Mouse (Mus musculus): ENCODE results near the gene Cntnap5c. TPM values are rescaled to one million over a fixed set of nuclear protein-coding genes. Genes with fewer than 3 reads are reported as not detected.
"Not testable (repeated sequence)": the region's sequence is repeated elsewhere in the genome, so short reads cannot be mapped to it uniquely, and the experiment has no call there.

The Cntnap5c gene
- polyA plus RNA-seq, 1 experiment: 1.2 TPM

DNA sequence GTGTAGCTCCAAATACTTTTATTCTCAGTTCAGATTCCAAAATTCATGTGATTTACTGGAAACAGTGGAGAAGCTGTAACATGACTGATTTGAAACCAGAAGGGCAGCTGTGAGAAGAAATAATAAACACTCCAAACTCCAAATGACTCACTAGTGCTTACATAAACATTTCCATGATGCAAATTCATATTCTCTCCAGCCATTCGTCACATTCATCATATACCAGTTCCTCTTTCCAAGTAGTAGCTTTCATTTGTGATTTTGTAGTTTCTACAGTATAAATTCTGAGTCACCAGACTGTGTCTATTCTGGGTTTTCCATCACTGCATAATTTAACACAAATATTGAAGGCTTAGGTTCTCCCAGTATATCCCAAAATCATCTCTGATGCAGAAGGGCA is 31.8 kb downstream of the Cntnap5c start:
- Histone ChIP-seq H3K4me1 (ENCODE audit: control insufficient read depth, insufficient read depth, low read length) (no peaks in the 10 kb centered on the region; the same call in 1 of the 2 replicates), H3K27ac (ENCODE audit: insufficient read depth, low read length) (no peak overlapping the region), H3K4me3 (ENCODE audit: insufficient read depth, low read length) (no peak overlapping the region)
- TF ChIP-seq POLR2A (IDR thresholded peaks at IDR 0.05; ENCODE audit: extremely low read depth, insufficient read depth, low read length) (no peak), CTCF (IDR thresholded peaks at IDR 0.05; ENCODE audit: extremely low read depth, insufficient read depth, low read length) (no peak)

DNA sequence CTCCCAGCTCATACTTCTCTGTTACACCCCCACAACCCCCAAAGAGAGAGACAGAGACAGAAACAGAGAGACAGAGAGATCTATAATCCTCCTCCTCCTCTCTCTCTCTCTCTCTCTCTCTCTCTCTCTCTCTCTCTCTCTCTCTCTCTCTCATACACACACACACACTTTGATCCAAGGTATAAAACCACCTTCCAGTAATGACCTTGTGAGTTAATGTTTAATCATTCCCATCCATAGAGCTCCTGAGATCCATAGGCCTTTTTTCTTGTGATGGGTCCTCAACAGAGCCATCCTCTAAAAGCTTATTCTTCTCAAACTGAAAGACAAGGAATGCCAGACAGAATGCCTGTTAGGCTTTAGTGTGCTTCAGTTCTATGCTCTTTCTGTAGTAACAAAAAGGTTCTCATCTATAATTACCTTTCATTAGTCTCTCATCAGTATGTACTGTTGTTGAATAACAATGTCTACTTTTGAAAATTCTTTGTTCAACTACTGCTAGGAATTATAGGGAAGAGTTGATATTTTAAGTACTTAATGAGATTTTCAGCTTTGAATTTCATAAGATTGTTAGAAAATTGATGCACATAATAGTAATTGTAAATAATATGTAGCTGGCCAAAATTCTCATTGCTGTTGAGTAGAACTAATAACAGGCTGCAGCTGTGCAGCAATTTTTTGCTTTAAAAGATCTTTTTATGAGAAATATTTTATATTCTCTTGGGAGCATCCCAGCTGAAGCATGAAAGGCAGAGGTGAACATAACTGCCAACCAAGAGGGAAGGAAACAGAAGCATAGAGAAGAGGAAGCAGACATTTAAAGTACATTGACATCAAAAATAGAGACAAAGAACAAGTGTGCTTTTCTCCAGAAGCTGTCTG is 68.0 kb downstream of the Cntnap5c start:
- H3K4me3 ChIP-seq (ENCODE audit: insufficient read depth, low read length): no peak overlapping the region
- no peaks in the 10 kb centered on the region for H3K4me1 ChIP-seq (ENCODE audit: control insufficient read depth, insufficient read depth, low read length)
- TF ChIP-seq CTCF (IDR thresholded peaks at IDR 0.05; ENCODE audit: extremely low read depth, insufficient read depth, low read length): no peak
- TF ChIP-seq POLR2A (IDR thresholded peaks at IDR 0.05; ENCODE audit: extremely low read depth, insufficient read depth, low read length): no peak
- no peak overlapping the region for H3K27ac ChIP-seq (ENCODE audit: insufficient read depth, low read length)

DNA sequence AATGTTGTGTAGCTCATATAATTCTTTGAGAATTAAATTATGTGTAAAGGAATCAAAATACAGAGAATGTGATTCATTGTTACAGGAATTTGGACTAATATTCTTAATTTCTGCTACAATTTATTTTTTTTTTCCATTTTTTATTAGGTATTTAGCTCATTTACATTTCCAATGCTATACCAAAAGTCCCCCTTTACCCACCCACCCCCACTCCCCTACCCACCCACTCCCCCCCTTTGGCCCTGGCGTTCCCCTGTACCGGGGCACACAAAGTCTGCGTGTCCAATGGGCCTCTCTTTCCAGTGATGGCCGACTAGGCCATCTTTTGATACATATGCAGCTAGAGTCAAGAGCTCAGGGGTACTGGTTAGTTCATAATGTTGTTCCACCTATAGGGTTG is 86.4 kb downstream of the Cntnap5c start:
- H3K27ac ChIP-seq (ENCODE audit: insufficient read depth, low read length); H3K4me1 ChIP-seq (ENCODE audit: control insufficient read depth, insufficient read depth, low read length); H3K4me3 ChIP-seq (ENCODE audit: insufficient read depth, low read length): not testable (repeated sequence)

DNA sequence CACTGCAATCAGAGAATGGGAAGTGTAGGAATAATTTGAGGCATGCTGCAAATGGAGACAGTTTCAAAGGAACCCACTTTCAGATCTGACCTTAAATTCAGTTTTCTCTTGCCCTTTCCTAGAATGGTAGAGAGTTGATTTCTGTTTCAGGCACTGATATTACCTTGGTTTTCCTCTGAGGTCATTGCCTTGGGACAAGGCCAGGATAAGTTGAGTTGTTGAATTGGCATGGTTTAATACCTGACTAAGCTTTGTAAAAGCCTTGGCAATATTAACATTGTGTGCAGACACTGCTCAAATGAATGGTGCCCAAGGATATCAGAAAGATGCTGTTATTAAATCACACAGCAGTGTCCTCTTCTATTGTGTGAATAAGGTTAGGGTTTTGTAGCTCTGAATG is 96.6 kb downstream of the Cntnap5c start:
- no peak overlapping the region for H3K4me3 ChIP-seq (ENCODE audit: insufficient read depth, low read length)
- H3K4me1 ChIP-seq (ENCODE audit: control insufficient read depth, insufficient read depth, low read length): no peaks in the 10 kb centered on the region
- no peak overlapping the region for H3K27ac ChIP-seq (ENCODE audit: insufficient read depth, low read length)
- TF ChIP-seq CTCF (IDR thresholded peaks at IDR 0.05; ENCODE audit: extremely low read depth, insufficient read depth, low read length): no peak
- no peak for TF ChIP-seq POLR2A (IDR thresholded peaks at IDR 0.05; ENCODE audit: extremely low read depth, insufficient read depth, low read length)

DNA sequence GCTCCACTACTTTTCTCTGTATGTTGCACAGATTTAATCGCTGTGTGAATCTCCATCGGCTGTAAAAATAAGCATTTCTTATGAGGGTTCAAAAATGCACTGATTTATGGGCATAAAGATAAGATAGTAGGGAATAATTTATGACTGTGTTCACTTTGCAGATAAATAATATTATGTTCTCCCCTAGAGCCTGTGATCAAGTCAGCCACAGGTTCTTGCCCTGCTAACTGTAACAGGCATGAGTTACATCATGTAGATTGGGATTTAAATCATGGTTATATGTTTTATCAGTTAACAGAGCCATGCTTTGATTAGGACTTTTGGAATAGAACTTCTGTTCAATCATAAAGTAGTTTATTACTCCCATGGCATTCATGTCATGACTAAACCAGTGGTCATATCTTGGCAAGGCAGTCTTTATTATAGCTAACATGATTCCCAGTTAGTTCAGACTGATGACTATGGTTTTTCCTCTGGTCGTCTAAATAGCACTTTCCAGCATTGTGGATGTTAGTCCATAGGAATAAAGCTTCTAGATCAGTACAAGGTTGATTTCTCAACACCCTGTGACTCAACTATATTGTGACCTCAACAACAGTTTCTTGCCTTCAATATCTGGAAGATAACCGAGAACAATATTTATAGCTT is 118.5 kb downstream of the Cntnap5c start:
- Histone ChIP-seq H3K4me1 (ENCODE audit: control insufficient read depth, insufficient read depth, low read length) (no peaks in the 10 kb centered on the region), H3K4me3 (ENCODE audit: insufficient read depth, low read length) (no peak overlapping the region), H3K27ac (ENCODE audit: insufficient read depth, low read length) (no peak overlapping the region)
- no peak for TF ChIP-seq POLR2A (IDR thresholded peaks at IDR 0.05; ENCODE audit: extremely low read depth, insufficient read depth, low read length)
- no peak for TF ChIP-seq CTCF (IDR thresholded peaks at IDR 0.05; ENCODE audit: extremely low read depth, insufficient read depth, low read length)

DNA sequence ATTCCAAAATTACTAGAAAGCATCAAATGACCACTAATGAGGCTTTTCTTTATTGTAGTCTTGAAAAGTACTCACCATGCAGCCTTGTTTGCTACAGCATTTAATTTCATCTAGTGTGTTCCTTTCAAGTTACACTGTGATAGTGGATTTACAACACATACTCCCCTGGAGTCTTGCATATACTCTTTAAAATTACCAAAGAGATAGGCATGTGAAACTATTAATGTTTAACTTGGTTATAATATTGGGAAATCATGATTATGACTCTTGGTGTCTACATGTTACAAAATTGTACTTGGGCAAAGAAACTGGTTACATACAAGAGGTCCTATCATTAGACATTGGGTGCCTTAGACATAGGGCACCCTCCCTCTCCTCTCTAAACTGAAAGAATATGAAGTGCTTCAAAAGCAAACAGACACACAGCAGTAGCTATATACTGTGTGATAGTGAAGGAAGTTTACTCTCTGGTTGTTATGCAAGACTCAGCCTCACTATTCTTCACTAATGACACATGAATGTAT is 142.5 kb downstream of the Cntnap5c start:
- no peaks in the 10 kb centered on the region for H3K4me1 ChIP-seq (ENCODE audit: control insufficient read depth, insufficient read depth, low read length)
- H3K27ac ChIP-seq (ENCODE audit: insufficient read depth, low read length): no peak overlapping the region
- H3K4me3 ChIP-seq (ENCODE audit: insufficient read depth, low read length): no peak overlapping the region
- TF ChIP-seq CTCF (IDR thresholded peaks at IDR 0.05; ENCODE audit: extremely low read depth, insufficient read depth, low read length): no peak
- no peak for TF ChIP-seq POLR2A (IDR thresholded peaks at IDR 0.05; ENCODE audit: extremely low read depth, insufficient read depth, low read length)

DNA sequence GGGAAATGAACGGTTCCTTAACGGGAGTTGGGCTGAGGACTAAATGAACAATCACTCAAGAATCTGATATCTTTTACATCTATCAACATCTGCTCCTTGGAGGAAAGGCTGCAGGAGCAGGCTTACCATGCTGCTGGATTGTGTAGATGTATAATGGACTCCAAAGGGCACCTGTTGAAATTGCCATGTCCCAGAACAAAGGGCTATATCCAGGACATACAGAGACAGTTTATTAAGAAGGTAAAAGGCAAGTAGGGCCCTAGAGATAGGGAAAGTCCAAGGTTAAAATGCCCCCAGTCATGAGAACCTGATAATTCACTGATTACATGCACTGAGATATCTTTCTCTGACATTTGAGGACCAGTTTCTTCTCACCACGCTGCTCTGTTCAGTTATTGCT is 214.9 kb downstream of the Cntnap5c start:
- Histone ChIP-seq H3K27ac (ENCODE audit: insufficient read depth, low read length) (no peak overlapping the region), H3K4me1 (ENCODE audit: control insufficient read depth, insufficient read depth, low read length) (no peaks in the 10 kb centered on the region), H3K4me3 (ENCODE audit: insufficient read depth, low read length) (no peak overlapping the region)
- no peak for TF ChIP-seq CTCF (IDR thresholded peaks at IDR 0.05; ENCODE audit: extremely low read depth, insufficient read depth, low read length)
- TF ChIP-seq POLR2A (IDR thresholded peaks at IDR 0.05; ENCODE audit: extremely low read depth, insufficient read depth, low read length): no peak

DNA sequence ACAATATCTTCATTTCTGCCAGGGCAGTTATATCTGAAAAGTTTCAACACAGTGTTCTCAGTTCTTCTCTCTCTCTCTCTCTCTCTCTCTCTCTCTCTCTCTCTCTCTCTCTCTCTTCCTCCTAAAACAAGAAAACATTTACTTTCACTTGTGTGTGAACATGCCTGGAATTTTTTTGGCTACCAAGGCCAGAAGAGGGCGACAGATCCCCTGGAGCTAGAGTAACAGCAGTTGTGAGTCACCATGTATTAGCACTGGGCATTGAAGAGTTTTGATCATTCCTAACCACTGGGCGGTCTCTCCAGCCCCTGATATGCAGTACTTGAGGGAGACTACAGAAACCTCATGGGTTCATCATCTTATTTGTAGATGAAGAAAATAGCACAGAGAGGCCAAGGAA is 219.1 kb downstream of the Cntnap5c start:
- TF ChIP-seq CTCF (IDR thresholded peaks at IDR 0.05; ENCODE audit: extremely low read depth, insufficient read depth, low read length): peak; percentile 48; the same call in 1 of the 2 replicates
- no peak for TF ChIP-seq POLR2A (IDR thresholded peaks at IDR 0.05; ENCODE audit: extremely low read depth, insufficient read depth, low read length)
- no peak overlapping the region for H3K4me3 ChIP-seq (ENCODE audit: insufficient read depth, low read length)
- no peaks in the 10 kb centered on the region for H3K4me1 ChIP-seq (ENCODE audit: control insufficient read depth, insufficient read depth, low read length)
- no peak overlapping the region for H3K27ac ChIP-seq (ENCODE audit: insufficient read depth, low read length)

DNA sequence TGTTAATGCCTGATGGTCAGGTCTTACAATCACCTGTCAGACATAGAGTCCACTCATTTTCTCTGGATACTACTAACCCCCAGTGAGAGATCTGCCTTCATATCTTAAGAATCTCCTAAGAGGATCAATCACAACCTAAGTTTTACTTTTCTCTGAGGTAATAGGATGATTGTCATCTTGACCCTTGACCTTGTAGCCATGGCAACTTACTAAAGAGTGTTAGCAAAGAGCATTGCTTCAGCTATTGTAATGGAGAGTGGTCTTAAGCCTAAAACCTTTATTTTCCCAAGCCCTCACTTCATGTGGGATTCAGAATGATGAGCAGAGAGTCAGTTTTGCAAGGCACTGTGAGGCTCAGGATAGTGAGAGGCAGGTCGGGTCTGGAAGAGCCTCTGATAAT is 227.1 kb downstream of the Cntnap5c start:
- H3K4me1 ChIP-seq (ENCODE audit: control insufficient read depth, insufficient read depth, low read length): no peaks in the 10 kb centered on the region
- H3K4me3 ChIP-seq (ENCODE audit: insufficient read depth, low read length): no peak overlapping the region
- no peak overlapping the region for H3K27ac ChIP-seq (ENCODE audit: insufficient read depth, low read length)
- TF ChIP-seq CTCF (IDR thresholded peaks at IDR 0.05; ENCODE audit: extremely low read depth, insufficient read depth, low read length): no peak
- TF ChIP-seq POLR2A (IDR thresholded peaks at IDR 0.05; ENCODE audit: extremely low read depth, insufficient read depth, low read length): no peak

DNA sequence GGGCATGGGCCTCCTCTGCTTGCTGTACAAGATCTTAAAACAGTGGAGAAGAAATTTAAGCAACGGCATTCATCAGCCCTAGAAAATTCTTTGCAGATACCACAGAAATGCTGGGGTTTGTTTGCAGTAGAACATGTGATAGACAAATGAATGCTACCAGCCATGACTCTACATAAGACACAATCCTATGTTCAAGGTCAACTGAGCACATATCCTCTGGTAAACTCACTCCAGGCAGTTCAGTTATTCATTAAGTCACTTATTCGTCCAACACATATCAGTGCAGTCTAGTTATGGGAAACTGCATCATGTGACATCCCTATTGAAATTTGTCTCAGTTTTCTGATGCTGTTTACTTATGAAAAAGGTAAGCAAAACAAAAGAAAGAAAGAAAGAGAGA is 229.7 kb downstream of the Cntnap5c start:
- Histone ChIP-seq H3K4me3 (ENCODE audit: insufficient read depth, low read length) (no peak overlapping the region), H3K4me1 (ENCODE audit: control insufficient read depth, insufficient read depth, low read length) (no peaks in the 10 kb centered on the region), H3K27ac (ENCODE audit: insufficient read depth, low read length) (no peak overlapping the region)
- TF ChIP-seq POLR2A (IDR thresholded peaks at IDR 0.05; ENCODE audit: extremely low read depth, insufficient read depth, low read length) (no peak), CTCF (IDR thresholded peaks at IDR 0.05; ENCODE audit: extremely low read depth, insufficient read depth, low read length) (no peak)

Data from cortical plate, adult 2 months (tissue).